Mouse (Mus musculus): Measurements from ENCODE around the gene Rassf1. TPM values are rescaled to one million over a fixed set of nuclear protein-coding genes. Genes with fewer than 3 reads are reported as not detected.

The Rassf1 gene
- total and polyA plus RNA-seq, 3 experiments, result 11.6 to 17.7 (median 15.3) TPM

DNA sequence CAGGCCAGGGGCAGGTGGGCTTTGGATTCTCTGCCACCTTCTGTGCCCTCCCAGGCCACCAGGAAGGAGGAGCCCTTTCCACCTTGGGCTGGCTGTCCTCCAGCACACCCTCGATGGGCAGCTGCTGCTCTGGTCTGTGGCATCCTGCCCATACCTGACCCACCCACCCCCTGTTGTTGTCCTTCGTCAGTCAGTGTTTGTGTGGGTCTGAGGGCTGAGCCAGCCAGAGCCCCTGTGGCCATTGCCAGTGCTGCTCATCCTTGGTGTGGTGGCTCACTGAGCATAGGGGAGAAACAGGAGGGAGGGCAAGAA is 29.0 kb upstream of the Rassf1 start:
- dilution Hi-C loops (cut with MboI; ENCODE audit: extremely low pct_ligation_motif_present, extremely low pct_unique_long_range_greater_than_20kb, low sequenced_read_pairs), result no loop called here
- Histone ChIP-seq H3K4me3 (replicated peaks in 1 of 3; ENCODE audit: low read depth in 2 of 3, low read length in 2 of 3, poor library complexity in 1 of 3) (no peak overlapping the region), H3K79me2 (replicated peaks; ENCODE audit: control insufficient read depth, extremely low read depth, insufficient read depth, poor library complexity, severe bottlenecking) (no peaks in the 10 kb centered on the region), H3K4me1 (ENCODE audit: control insufficient read depth in 1 of 2, insufficient read depth in 2 of 2) (peaks cover 3 to 7% of the 10 kb centered on the region in 2 experiments; a peak in 3 of 4 replicates), H3K36me3 (replicated peaks in 1 of 2; ENCODE audit: control insufficient read depth in 1 of 2, insufficient read depth in 1 of 2, low read length in 1 of 2) (no peaks in the 10 kb centered on the region), H3K27me3 (replicated peaks) (peaks cover 88% of the 10 kb centered on the region), H3K9ac (ENCODE audit: insufficient read depth, low read depth) (no peak overlapping the region), H3K4me2 (ENCODE audit: insufficient read depth, low read depth, poor library complexity, severe bottlenecking) (no peak overlapping the region), H3K27ac (ENCODE audit: insufficient read depth, low read depth) (no peak overlapping the region), H3K9me3 (replicated peaks; ENCODE audit: low read length) (peaks cover 3% of the 10 kb centered on the region)
- in situ Hi-C loops (cut with MboI; ENCODE audit: low pct_ligation_motif_present, low pct_unique_long_range_greater_than_20kb, low sequenced_read_pairs), result no loop called here
- no peak for DNase-seq (ENCODE audit: extremely low read depth)
- no peak for TF ChIP-seq MEF2A (IDR thresholded peaks at IDR 0.05; ENCODE audit: borderline replicate concordance, low read depth, low read length)
- TF ChIP-seq ELF1 (IDR thresholded peaks at IDR 0.05; ENCODE audit: low read depth, low read length), result no peak
- TF ChIP-seq CHD2 (IDR thresholded peaks at IDR 0.05; ENCODE audit: low read length), result no peak
- TF ChIP-seq MAZ (IDR thresholded peaks at IDR 0.05; ENCODE audit: low read depth, low read length), result no peak
- TF ChIP-seq TBP (conservative IDR thresholded peaks at IDR 0.05; ENCODE audit: low read depth, low read length), result no peak
- TF ChIP-seq NRF1 (IDR thresholded peaks at IDR 0.05; ENCODE audit: low read depth, low read length), result no peak

DNA sequence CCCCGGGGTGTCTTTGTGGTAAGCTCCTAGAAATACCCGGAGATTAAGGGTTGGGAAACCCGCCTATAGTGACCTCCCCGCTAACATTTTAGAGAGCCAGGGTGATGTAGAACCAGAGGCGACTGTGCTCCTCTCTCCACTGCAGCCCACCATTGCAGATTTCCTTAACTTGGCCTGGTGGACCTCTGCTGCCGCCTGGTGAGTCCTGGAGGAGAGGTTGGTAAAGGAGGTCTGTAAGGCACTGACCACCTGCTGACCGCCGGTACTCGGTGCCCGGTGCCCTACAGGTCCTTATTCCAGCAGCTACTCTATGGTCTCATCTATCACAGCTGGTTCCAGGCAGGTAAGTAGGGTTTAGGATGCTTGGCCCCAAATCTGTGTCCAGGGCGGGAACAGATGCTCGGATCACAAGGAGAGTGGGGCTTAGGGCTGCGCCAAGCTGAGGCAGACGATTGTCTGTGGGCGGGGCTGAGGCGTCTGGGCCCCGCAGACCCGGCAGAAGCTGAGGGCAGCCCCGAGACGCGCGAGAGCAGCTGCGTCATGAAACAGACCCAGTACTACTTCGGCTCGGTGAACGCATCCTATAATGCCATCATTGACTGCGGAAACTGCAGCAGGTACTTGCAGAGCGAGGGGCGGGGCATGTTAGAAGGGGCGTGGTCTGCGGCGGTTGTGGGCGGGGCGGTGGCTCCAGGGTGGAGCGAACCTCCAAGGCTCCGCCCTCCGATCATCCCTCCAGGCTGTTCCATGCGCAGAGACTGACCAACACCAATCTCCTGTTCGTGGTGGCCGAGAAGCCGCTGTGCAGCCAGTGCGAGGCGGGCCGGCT is 24.9 kb upstream of the Rassf1 start:
- Histone ChIP-seq H3K4me1 (ENCODE audit: control insufficient read depth in 1 of 2, insufficient read depth in 2 of 2) (peaks cover 0 to 7% of the 10 kb centered on the region in 2 experiments; a peak in 2 of 4 replicates), H3K4me3 (replicated peaks in 1 of 3; ENCODE audit: low read depth in 2 of 3, low read length in 2 of 3, poor library complexity in 1 of 3) (no peak overlapping the region), H3K79me2 (replicated peaks; ENCODE audit: control insufficient read depth, extremely low read depth, insufficient read depth, poor library complexity, severe bottlenecking) (no peaks in the 10 kb centered on the region), H3K9ac (ENCODE audit: insufficient read depth, low read depth) (no peak overlapping the region), H3K9me3 (replicated peaks; ENCODE audit: low read length) (peaks cover 3% of the 10 kb centered on the region), H3K36me3 (replicated peaks in 1 of 2; ENCODE audit: control insufficient read depth in 1 of 2, insufficient read depth in 1 of 2, low read length in 1 of 2) (no peaks in the 10 kb centered on the region), H3K27ac (ENCODE audit: insufficient read depth, low read depth) (no peak overlapping the region), H3K27me3 (replicated peaks) (peaks cover 82% of the 10 kb centered on the region), H3K4me2 (ENCODE audit: insufficient read depth, low read depth, poor library complexity, severe bottlenecking) (no peak overlapping the region)
- DNase-seq (ENCODE audit: extremely low read depth), result no peak
- no peak for TF ChIP-seq E2F4 (IDR thresholded peaks at IDR 0.05; ENCODE audit: insufficient replicate concordance, low read depth, low read length)
- in situ Hi-C loops (cut with MboI; ENCODE audit: low pct_ligation_motif_present, low pct_unique_long_range_greater_than_20kb, low sequenced_read_pairs) (no loop called here), dilution Hi-C loops (cut with MboI; ENCODE audit: extremely low pct_ligation_motif_present, extremely low pct_unique_long_range_greater_than_20kb, low sequenced_read_pairs) (no loop called here)

DNA sequence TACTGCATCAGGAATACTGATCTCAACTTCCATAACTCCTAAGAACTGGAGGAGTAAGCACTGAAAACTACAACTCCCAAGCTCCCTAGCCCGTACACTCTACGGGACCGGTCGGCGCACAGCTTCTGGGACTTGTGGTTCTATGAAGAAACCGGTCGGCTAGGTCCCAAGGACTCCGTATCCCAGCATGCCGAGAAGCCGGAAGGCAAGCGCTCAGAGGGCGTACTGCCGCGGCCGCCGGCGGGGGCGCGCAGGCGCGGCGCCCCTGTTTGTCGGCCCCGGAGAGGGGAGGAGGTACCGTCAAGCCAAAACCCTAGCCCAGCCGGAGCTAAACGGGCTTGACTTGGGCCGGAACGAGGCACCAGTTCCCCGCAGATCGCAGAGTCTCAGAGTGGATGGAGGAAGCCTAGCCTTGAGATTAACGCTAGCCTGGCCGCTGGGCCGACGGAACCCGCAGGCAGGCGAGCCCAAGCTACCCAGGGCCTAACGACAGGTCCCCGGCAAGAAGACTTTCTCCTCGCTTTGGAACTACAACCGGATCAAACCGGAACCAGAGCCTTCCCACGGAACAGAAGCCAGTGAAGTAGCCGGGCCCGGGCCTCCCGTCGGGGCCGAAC is 17.5 kb upstream of the Rassf1 start, which contains the start of gene Tmem115:
Gene Tmem115 (plus strand): TSS at position 155 of the 617 bp plus-strand sequence.
- Histone ChIP-seq H3K36me3 (replicated peaks in 1 of 2; ENCODE audit: control insufficient read depth in 1 of 2, insufficient read depth in 1 of 2, low read length in 1 of 2) (peaks cover 16 to 25% of the 10 kb centered on the region in 2 experiments), H3K4me2 (ENCODE audit: insufficient read depth, low read depth, poor library complexity, severe bottlenecking) (peak within 1 kb of the TSS; percentile 93), H3K27me3 (replicated peaks) (peaks cover 18% of the 10 kb centered on the region), H3K79me2 (replicated peaks; ENCODE audit: control insufficient read depth, extremely low read depth, insufficient read depth, poor library complexity, severe bottlenecking) (peaks cover 36% of the 10 kb centered on the region), H3K9me3 (replicated peaks; ENCODE audit: low read length) (no peaks in the 10 kb centered on the region), H3K4me3 (replicated peaks in 1 of 3; ENCODE audit: low read depth in 2 of 3, low read length in 2 of 3, poor library complexity in 1 of 3) (peak within 1 kb of the TSS; percentile 86 to 95 (median 93)), H3K4me1 (ENCODE audit: control insufficient read depth in 1 of 2, insufficient read depth in 2 of 2) (peaks cover 10 to 32% of the 10 kb centered on the region in 2 experiments), H3K27ac (ENCODE audit: insufficient read depth, low read depth) (peak within 1 kb of the TSS; percentile 49), H3K9ac (ENCODE audit: insufficient read depth, low read depth) (peak within 1 kb of the TSS; percentile 77)
- DNase-seq (ENCODE audit: extremely low read depth), result peak; percentile 94
- in situ Hi-C loops (cut with MboI; ENCODE audit: low pct_ligation_motif_present, low pct_unique_long_range_greater_than_20kb, low sequenced_read_pairs), result no loop called here
- dilution Hi-C loops (cut with MboI; ENCODE audit: extremely low pct_ligation_motif_present, extremely low pct_unique_long_range_greater_than_20kb, low sequenced_read_pairs), result no loop called here
- TF ChIP-seq NRF1 (IDR thresholded peaks at IDR 0.05; ENCODE audit: low read depth, low read length) (peak; percentile 93), IRF4 (IDR thresholded peaks at IDR 0.05; ENCODE audit: low read depth, low read length) (peak; percentile 12; the same call in 1 of the 2 replicates), MAX (IDR thresholded peaks at IDR 0.05; ENCODE audit: low read length) (peak; percentile 30; the same call in 1 of the 2 replicates), USF1 (IDR thresholded peaks at IDR 0.05; ENCODE audit: low read depth, low read length) (no peak), ETS1 (conservative IDR thresholded peaks at IDR 0.05; ENCODE audit: low read depth, low read length) (no peak), NELFE (IDR thresholded peaks at IDR 0.05; ENCODE audit: low read depth, low read length) (peak; percentile 76), MEF2A (IDR thresholded peaks at IDR 0.05; ENCODE audit: borderline replicate concordance, low read depth, low read length) (no peak; the same call in 1 of the 2 replicates), RCOR1 (conservative IDR thresholded peaks at IDR 0.05; ENCODE audit: low read depth, low read length) (no peak), CTCF (conservative IDR thresholded peaks at IDR 0.05 in 1 of 2, IDR thresholded peaks at IDR 0.05 in 1 of 2; ENCODE audit: low read depth in 2 of 2, low read length in 2 of 2) (no peak), EP300 (IDR thresholded peaks at IDR 0.05; ENCODE audit: low read length) (no peak), KAT2A (IDR thresholded peaks at IDR 0.05; ENCODE audit: insufficient replicate concordance, low read length) (peak; percentile 99), JUN (IDR thresholded peaks at IDR 0.05; ENCODE audit: insufficient read depth, low read depth, low read length) (no peak), MAFK (IDR thresholded peaks at IDR 0.05; ENCODE audit: insufficient replicate concordance, low read length) (no peak), JUND (conservative IDR thresholded peaks at IDR 0.05; ENCODE audit: low read depth, low read length) (no peak), SIN3A (IDR thresholded peaks at IDR 0.05; ENCODE audit: low read length) (peak; percentile 69), SMC3 (IDR thresholded peaks at IDR 0.05; ENCODE audit: low read depth, low read length) (no peak), TBP (conservative IDR thresholded peaks at IDR 0.05; ENCODE audit: low read depth, low read length) (0 out of 2 replicates have a peak, but pooled peaks have one; percentile 9), USF2 (conservative IDR thresholded peaks at IDR 0.05; ENCODE audit: low read depth, low read length) (no peak), ZNF384 (IDR thresholded peaks at IDR 0.05; ENCODE audit: low read depth, low read length) (no peak)
